Mouse (Mus musculus) thymus, adult 2 months (tissue): ENCODE measurements around the gene Dynlt3.

Source experiments
- CTCF ChIP-seq: fragments of 200-500 bp; IDR thresholded peaks from 2 replicates; pipeline ENCODE4 v1.5.1; 2012; ENCODE audit warnings: mild to moderate bottlenecking, control low read depth, low read length, moderate library complexity, borderline replicate concordance; ENCODE audit not compliant: control insufficient read depth, poor library complexity, insufficient read depth; ENCODE audit errors: extremely low read depth
- POLR2A ChIP-seq: fragments of 200-500 bp; IDR thresholded peaks from 2 replicates; pipeline ENCODE4 v1.6.1; 2012; ENCODE audit warnings: mild to moderate bottlenecking, low read length, control low read depth, moderate library complexity; ENCODE audit not compliant: control insufficient read depth, poor library complexity, insufficient read depth; ENCODE audit errors: extremely low read depth

- TF ChIP-seq POLR2A (no peak), CTCF (no peak)
Measured at GRCm38 (mm10) chrX:9672040-9672439, 9.2 kb upstream of the Dynlt3 start.
